Mouse (Mus musculus) kidney, adult 2 months (tissue): Measurements from ENCODE around the gene G2e3. TPM values are rescaled to one million over a fixed set of nuclear protein-coding genes. Genes with fewer than 3 reads are reported as not detected.

Experiments
- DNase-seq: peaks from one replicate; pipeline ENCODE4 v3.0.0; 2021
- H3K27ac ChIP-seq: fragments of 200-500 bp; 2 replicates; pipeline ENCODE4 v1.5.1; 2012; ENCODE audit warnings: low read depth, low read length, control low read depth, inconsistent platforms; ENCODE audit not compliant: insufficient read depth
- H3K27me3 ChIP-seq: fragments of 200-500 bp; replicated peaks from 2 replicates; pipeline ENCODE4 v1.6.1; 2012; ENCODE audit warnings: mild to moderate bottlenecking, moderate library complexity, low read length, inconsistent platforms; ENCODE audit not compliant: control insufficient read depth, insufficient read depth
- H3K36me3 ChIP-seq: fragments of 200-500 bp; 2 replicates; pipeline ENCODE4 v1.6.1; 2012; ENCODE audit warnings: mild to moderate bottlenecking, moderate library complexity, low read length, inconsistent platforms; ENCODE audit not compliant: control insufficient read depth, insufficient read depth
- H3K4me1 ChIP-seq: fragments of 200-500 bp; 2 replicates; pipeline ENCODE4 v1.6.1; 2011; ENCODE audit warnings: low read length; ENCODE audit not compliant: control insufficient read depth, insufficient read depth
- H3K4me3 ChIP-seq: fragments of 200-500 bp; 2 replicates; pipeline ENCODE4 v1.5.1; 2011; ENCODE audit warnings: mild to moderate bottlenecking, low read depth, low read length, control low read depth; ENCODE audit not compliant: insufficient read depth
- CTCF ChIP-seq: fragments of 200-500 bp; conservative IDR thresholded peaks from 2 replicates; pipeline ENCODE4 v1.5.1; 2011; ENCODE audit warnings: low read depth, mild to moderate bottlenecking, control low read depth, low read length, moderate library complexity, mixed read lengths; ENCODE audit not compliant: insufficient read depth, insufficient read length
- POLR2A ChIP-seq: fragments of 200-500 bp; IDR thresholded peaks from one replicate; pipeline ENCODE4 v1.6.1; 2011; ENCODE audit warnings: low read depth, low read length, control low read depth
- WGBS: fragments of 180-500 bp; shearing (Covaris S2); methylation state at CpG from one replicate; pipeline ENCODE4 v1.1.7; 2018; 5-methylcytosine and 5-hydroxymethylcytosine counted together
- polyA plus RNA-seq: library from polyadenylated mRNA; depleted of rRNA; stranded (reverse); fragments of >200 nt; gene quantifications from 2 replicates; pipeline ENCODE4 v1.2.3, GENCODE M21; 2012; rRNA removed

The G2e3 gene
- 0.69 and 1.2 TPM in 2 replicates for polyA plus RNA-seq

- H3K4me3 ChIP-seq: peak within 1 kb of the TSS; percentile 91
- 0 out of 2 replicates have a peak, but pooled peaks cover 1% of the 10 kb centered on the region for H3K36me3 ChIP-seq
- TF ChIP-seq POLR2A (peak; percentile 60), CTCF (no peak)
- peaks cover 3% of the 10 kb centered on the region; the same call in 1 of the 2 replicates for H3K4me1 ChIP-seq
- H3K27ac ChIP-seq: peak within 1 kb of the TSS; percentile 44
- WGBS: under 1% methylated on average over 70 of the region's 70 CpGs
- no peaks in the 10 kb centered on the region for H3K27me3 ChIP-seq
- DNase-seq: peak; percentile 90
Observed at GRCm38 (mm10) chr12:51347988-51348697, at the start of gene G2e3. Gene G2e3, plus strand, starts transcription at chr12:51348061.

GRCm38 (mm10) chr12:51323604-51324003, 24.3 kb upstream of the G2e3 start:
- H3K27me3 ChIP-seq: no peaks in the 10 kb centered on the region
- no peak overlapping the region for H3K4me3 ChIP-seq
- WGBS: 86% methylated on average over 3 of the region's 3 CpGs
- no peak for TF ChIP-seq POLR2A
- peak; percentile 29; the same call in 1 of the 2 replicates for TF ChIP-seq CTCF
- H3K27ac ChIP-seq: no peak overlapping the region
- no peak for DNase-seq
- H3K36me3 ChIP-seq: no peaks in the 10 kb centered on the region
- H3K4me1 ChIP-seq: no peaks in the 10 kb centered on the region

GRCm38 (mm10) chr12:51326819-51327218, 21.0 kb upstream of the G2e3 start:
- no peak overlapping the region for H3K27ac ChIP-seq

GRCm38 (mm10) chr12:51337014-51337413, 10.8 kb upstream of the G2e3 start:
- 97% methylated on average over 1 of the region's 1 CpGs for WGBS
- no peak overlapping the region for H3K27ac ChIP-seq
- no peaks in the 10 kb centered on the region for H3K4me1 ChIP-seq
- no peak overlapping the region for H3K4me3 ChIP-seq
- H3K36me3 ChIP-seq: no peaks in the 10 kb centered on the region
- DNase-seq: no peak
- H3K27me3 ChIP-seq: no peaks in the 10 kb centered on the region
- TF ChIP-seq CTCF (no peak), POLR2A (no peak)

More at GRCm38 (mm10) chr12:51326819-51327218, 21.0 kb upstream of the G2e3 start:
- no peak overlapping the region for H3K4me3 ChIP-seq
- no peak for TF ChIP-seq CTCF
- TF ChIP-seq POLR2A: no peak
- 71% methylated on average over 3 of the region's 3 CpGs for WGBS
- H3K27me3 ChIP-seq: no peaks in the 10 kb centered on the region
- no peak for DNase-seq
- H3K4me1 ChIP-seq: no peaks in the 10 kb centered on the region
- H3K36me3 ChIP-seq: no peaks in the 10 kb centered on the region

GRCm38 (mm10) chr12:51346121-51346520, 1.7 kb upstream of the G2e3 start:
- no peak for TF ChIP-seq CTCF
- no peak for TF ChIP-seq POLR2A
- Histone ChIP-seq H3K4me3 (no peak overlapping the region), H3K4me1 (peaks cover 3% of the 10 kb centered on the region; the same call in 1 of the 2 replicates), H3K27me3 (no peaks in the 10 kb centered on the region), H3K36me3 (no peaks in the 10 kb centered on the region), H3K27ac (no peak overlapping the region)
- peak; percentile 36 for DNase-seq
- 61% methylated on average over 4 of the region's 4 CpGs for whole genome bisulfite sequencing

GRCm38 (mm10) chr12:51348698-51348998, 787 bp downstream of the G2e3 start:
- H3K4me3 ChIP-seq: peak overlapping the region; percentile 91
- TF ChIP-seq CTCF: no peak
- no peak for TF ChIP-seq POLR2A
- peak overlapping the region; percentile 44 for H3K27ac ChIP-seq
- H3K27me3 ChIP-seq: no peaks in the 10 kb centered on the region
- no peak for DNase-seq
- peaks cover 2% of the 10 kb centered on the region; the same call in 1 of the 2 replicates for H3K36me3 ChIP-seq
- 1% methylated on average over 10 of the region's 10 CpGs for WGBS
- peaks cover 3% of the 10 kb centered on the region; the same call in 1 of the 2 replicates for H3K4me1 ChIP-seq

GRCm38 (mm10) chr12:51355296-51355695, 7.4 kb downstream of the G2e3 start:
- no peak for TF ChIP-seq POLR2A
- TF ChIP-seq CTCF: no peak
- H3K27me3 ChIP-seq: no peaks in the 10 kb centered on the region
- DNase-seq: peak; percentile 8
- WGBS: 44% methylated on average over 8 of the region's 8 CpGs
- peaks cover 4% of the 10 kb centered on the region; the same call in 1 of the 2 replicates for H3K36me3 ChIP-seq
- no peak overlapping the region for H3K4me3 ChIP-seq
- no peaks in the 10 kb centered on the region for H3K4me1 ChIP-seq
- no peak overlapping the region for H3K27ac ChIP-seq
